Mouse (Mus musculus) MEL-GATA-1-ER (cell line): ENCODE results near the gene Tmem88b.
A peak's percentile ranks its signal among the peaks of the same experiment; 100 is the strongest.

ENCODE experiments used
- DNase-seq: peaks from one replicate; pipeline ENCODE4 v3.0.0-alpha.2; 2012; ENCODE audit warnings: low read depth; ENCODE audit errors: extremely low read depth

The Tmem88b gene

GRCm38 (mm10) chr4:155785819-155786218 lies at the start of gene Tmem88b:
Gene Tmem88b (minus strand): TSS chr4:155785874.
- peak; percentile 59 for DNase-seq

GRCm38 (mm10) chr4:155833836-155834235 lies 48.2 kb upstream of the Tmem88b start:
- DNase-seq = peak; percentile 74

DNA sequence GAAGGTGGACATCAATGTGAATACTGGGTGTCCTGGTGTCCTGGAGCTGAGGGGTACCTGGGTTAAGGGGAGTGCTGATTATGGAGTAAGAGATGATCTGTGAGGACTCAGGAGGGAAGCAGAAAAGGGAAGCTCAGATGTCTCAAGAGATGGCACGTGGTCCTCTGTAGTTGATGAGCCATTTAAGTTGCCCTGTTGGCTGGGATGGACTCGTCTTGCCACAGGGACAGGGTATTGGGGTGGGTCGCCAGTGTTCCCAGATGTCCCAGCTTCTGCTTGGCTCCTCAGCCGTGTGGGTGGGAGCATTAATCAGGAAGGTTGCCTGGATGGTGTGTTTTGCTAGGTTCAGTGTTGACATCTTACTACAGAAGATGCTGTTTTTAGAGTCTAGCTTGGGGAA lies 47.6 kb upstream of the Tmem88b start:
- no peak for DNase-seq

DNA sequence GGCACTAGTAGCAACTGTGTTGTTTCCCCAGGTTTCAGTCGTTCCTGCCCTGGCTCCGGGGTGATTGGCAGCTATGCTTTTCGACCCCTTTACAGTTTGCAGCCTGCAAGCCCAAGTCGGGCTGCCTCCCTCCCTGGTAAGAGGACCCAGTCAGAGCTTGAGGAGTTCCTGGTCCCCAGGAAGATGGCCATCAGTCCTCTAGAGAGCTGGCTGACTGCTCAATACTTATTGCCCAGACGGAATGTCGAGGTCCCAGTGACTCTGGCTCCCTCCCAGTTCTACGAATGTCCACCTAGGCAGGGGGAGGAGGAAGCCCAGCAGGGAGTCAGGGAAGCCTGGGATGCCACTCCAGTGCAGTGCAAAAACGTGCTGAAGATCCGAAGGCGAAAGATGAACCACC lies 46.6 kb upstream of the Tmem88b start:
- no peak for DNase-seq

DNA sequence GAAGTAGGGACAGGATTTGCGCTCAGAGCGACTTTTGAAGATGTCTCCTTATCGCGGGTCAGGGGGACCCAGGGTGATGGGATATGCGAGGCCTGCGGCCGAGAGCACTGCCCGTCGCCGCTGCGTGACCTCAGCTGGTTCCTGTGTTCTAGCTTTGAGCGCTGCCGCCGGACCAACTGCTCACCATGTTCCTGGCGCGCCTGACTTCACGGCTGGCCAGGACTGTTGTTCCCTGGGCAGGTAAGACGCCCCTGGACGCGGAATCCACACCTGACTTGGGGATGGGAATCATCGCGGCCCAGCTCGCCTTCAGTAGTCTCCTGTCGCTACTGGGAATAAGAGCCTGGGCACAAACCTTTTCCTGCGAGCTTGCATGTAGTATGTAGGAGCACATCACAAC lies 46.2 kb upstream of the Tmem88b start:
- no peak for DNase-seq

DNA sequence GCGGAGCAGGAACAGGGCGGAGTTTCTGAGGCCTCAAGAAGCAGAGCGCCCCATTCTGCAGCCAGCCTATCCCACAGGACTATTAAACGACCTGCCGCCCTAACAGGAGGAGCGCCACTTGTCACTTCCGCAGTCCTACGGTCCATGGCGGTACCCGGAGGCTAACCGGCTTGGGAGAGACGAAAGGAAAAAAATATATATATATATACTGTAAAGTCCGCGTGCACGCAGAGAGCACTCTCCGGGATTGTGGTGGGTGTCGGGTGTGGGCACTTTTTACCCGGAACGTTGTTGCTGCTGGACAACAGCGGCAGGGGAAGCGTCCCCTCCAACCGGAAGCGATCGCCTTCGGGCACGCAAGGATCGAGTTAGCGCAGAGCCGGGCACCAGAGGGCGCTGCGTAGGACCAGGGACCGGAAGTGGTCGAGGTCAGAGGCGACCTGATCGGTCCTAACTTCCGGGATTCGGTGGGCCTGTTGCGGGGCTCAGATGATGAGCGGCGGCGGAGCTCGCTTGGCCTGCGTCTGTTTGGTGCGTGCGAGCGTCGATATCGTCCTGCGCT lies 45.6 kb upstream of the Tmem88b start, which contains the start of gene Aurkaip1:
TSS of gene Aurkaip1 (plus strand) at position 68 of the 562 bp plus-strand sequence.
- peak; percentile 90 for DNase-seq

- peak; percentile 32 for DNase-seq
Measured at GRCm38 (mm10) chr4:155830596-155830995, 44.9 kb upstream of the Tmem88b start.

- no peak for DNase-seq
Measured at GRCm38 (mm10) chr4:155829866-155830265, 44.2 kb upstream of the Tmem88b start.

DNA sequence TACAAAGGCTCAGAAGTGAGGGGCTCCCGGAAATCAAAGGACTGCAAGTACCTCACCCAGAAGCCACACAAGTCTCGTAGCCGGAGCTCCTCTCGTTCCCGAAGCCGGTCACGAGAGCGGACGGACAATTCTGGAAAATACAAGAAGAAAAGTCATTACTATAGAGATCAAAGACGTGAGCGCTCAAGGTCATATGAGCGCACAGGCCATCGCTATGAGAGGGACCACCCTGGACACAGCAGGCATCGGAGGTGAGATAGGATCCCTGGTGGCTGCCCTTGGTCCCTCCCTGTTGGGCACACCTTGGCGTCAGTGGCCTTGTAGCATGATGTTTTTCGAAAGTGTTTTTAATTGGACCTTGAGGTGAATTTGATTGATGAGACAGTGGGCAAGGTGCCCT lies 37.8 kb upstream of the Tmem88b start:
- no peak for DNase-seq

DNA sequence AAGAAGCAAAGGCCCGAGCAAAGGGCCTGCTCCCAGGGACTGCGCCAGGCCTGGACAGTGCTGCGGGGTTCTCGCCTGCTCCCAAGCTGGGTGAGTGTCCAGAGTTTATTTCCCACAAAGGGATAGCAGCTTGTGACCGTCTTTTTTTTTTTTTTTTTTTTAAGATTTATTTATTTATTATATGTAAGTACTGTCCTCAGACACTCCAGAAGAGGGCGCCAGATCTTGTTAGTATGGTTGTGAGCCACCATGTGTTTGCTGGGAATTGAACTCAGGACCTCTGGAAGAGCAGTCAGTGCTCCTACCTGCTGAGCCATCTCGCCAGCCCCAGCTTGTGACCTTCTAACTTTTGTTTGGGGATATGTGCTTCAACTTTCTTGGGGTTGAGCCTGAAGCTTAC lies 35.4 kb upstream of the Tmem88b start:
- DNase-seq = no peak

- DNase-seq = no peak
Measured at GRCm38 (mm10) chr4:155817533-155817932, 31.9 kb upstream of the Tmem88b start.

- no peak for DNase-seq
Measured at GRCm38 (mm10) chr4:155812665-155813181, 27.0 kb upstream of the Tmem88b start.

- DNase-seq = peak; percentile 93
Measured at GRCm38 (mm10) chr4:155811929-155812664, 26.4 kb upstream of the Tmem88b start, which contains the start of gene Ccnl2. Gene Ccnl2 (plus strand): TSS chr4:155812489.

- no peak for DNase-seq
Measured at GRCm38 (mm10) chr4:155807841-155808240, 22.2 kb upstream of the Tmem88b start.

DNA sequence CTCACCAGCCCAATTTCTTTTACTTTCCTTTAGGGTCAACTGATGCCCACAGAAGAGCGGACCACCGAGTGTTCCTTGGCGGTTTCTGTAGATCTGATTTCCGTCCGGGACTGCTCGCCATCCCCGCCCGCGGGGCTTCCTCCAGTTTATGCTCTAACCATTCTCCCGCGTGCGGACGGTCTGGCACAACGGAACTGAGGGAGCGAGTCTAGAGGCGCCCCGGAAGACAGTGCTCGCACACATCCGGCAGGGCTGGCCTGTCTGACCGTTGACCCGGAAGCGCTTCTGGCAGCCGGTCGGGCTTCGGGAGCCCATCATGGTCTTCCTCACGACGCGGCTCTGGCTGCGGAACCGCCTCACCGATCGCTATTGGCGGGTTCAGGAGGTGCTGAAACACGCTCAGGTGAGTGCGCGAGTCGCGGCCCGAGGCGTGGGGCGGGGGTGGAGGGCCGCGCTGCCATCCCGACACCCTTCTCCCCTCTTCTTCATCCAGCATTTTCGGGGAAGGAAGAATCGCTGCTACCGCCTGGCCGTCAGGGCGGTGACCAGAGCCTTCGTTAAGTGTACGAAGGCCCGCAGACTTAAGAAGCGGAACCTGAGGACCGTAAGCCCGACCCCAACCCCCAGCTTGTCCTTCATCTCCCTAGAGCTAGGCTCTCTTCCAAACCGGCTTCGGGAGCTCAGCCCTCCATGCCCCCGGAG lies 17.8 kb upstream of the Tmem88b start:
- peak; percentile 87 for DNase-seq

DNA sequence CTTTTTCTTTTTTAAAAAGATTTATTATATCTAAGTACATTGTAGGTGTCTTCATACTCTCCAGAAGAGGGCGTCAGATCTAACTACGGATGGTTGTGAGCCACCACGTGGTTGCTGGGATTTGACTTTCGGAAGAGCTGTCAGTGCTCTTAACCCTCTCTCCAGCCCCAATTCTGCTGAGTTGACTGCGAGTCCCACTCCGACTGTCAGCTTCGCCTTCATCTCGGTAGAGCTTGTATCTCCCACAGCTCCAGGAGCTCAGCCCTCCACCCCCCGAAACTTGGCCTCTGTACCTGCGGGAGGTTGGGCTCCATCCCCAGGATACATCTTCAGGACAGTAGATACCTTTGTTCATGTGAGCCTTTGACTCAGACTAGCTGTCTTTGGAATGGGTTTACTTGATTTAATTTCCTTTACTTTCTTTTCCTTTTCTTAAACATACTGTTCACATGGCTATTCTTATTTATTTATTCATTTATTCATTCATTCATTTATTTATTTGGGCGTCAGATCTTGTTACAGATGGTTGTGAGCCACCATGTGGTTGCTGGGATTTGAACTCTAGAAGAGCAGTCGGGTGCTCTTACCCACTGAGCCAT lies 17.2 kb upstream of the Tmem88b start, which contains the start of gene Mrpl20:
TSS of gene Mrpl20 (plus strand) at position 138 of the 599 bp plus-strand sequence.
- DNase-seq = peak; percentile 59

GRCm38 (mm10) chr4:155802075-155802474 lies 16.4 kb upstream of the Tmem88b start:
- DNase-seq = no peak

DNA sequence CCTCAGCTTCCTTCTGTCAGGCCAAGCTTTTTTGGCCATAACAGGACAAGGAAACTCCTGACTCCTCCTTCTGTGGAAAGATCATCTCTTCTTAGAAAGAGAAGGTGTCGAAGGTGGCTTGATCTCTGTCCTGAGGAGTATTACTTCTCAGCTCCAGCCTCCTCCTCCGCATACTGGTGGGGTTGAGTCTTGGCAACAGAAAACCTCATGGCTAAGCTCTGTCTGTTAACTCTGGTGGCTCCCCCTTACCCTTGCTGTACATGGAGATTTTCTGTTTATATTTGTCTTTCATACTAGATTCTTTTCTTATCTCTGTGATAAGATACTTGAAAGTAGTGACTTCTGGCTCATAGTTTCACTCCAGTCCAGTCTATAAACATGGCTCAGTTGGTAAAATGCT lies 8.1 kb upstream of the Tmem88b start:
- DNase-seq = no peak

GRCm38 (mm10) chr4:155791240-155791933 lies 5.7 kb upstream of the Tmem88b start:
- DNase-seq = no peak

DNA sequence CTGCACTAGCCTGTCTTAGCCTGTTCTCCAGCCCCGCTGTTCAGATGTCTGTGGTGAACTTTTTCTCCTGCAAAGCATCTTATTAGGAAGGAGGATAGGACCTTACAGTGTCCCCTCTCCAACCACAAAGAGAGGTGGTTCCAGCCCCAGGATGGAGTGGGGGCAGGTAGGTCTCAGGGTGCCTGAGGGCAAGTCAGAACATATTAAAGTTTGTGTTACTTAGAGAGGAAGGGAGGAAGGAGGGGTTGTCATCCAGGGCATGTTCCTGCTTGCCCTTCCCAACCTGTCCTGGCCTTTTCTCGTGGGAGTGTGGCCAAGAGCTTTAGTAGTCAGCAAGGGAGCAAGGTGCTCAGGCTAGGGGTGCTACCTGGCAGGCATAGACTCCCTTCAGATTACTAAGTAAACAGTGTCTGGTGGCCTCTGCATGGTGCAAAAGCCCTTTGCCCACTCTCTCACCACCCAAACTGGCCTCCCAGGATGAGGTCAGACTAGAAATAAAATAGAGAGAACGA lies 5.0 kb upstream of the Tmem88b start:
- no peak for DNase-seq

DNA sequence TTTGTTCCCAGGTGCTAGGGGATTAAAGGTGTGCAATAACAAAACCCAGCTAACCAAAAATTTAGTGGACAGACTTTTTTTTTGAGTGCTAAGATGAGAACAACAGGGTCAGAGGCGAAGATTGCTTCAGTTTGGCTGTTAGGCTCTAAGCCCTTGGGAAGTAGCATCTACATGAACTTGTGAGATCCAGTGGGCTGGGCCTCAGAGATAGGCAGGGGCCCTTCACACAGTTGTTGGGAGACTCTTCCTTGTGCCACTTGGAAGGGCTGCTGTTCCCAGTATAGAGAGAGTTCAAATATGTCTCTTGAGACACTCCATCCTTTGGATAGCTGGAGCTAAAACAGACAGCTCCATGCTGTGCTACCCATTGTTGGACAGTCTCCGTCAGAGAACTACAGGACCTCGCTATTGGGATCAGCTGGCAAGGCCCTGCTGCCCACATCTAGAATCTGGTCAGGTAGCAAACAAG lies 4.4 kb upstream of the Tmem88b start, which contains the start of gene Ankrd65:
TSS of gene Ankrd65 (plus strand) at position 419 of the 469 bp plus-strand sequence.
- no peak for DNase-seq
